Mouse (Mus musculus): ENCODE data around the gene Lrrc74a. TPM values are rescaled to one million over a fixed set of nuclear protein-coding genes. Genes with fewer than 3 reads are reported as not detected.

The Lrrc74a gene
- total and polyA plus RNA-seq, 3 experiments, result not detected

- H3K79me2 ChIP-seq (replicated peaks; ENCODE audit: control insufficient read depth, extremely low read depth, insufficient read depth, poor library complexity, severe bottlenecking), result no peaks in the 10 kb centered on the region
- no peaks in the 10 kb centered on the region for H3K36me3 ChIP-seq (replicated peaks in 1 of 2; ENCODE audit: control insufficient read depth in 1 of 2, insufficient read depth in 1 of 2, low read length in 1 of 2)
- H3K4me2 ChIP-seq (ENCODE audit: insufficient read depth, low read depth, poor library complexity, severe bottlenecking), result peak overlapping the region; percentile 59
- H3K27me3 ChIP-seq (replicated peaks), result no peaks in the 10 kb centered on the region
- H3K27ac ChIP-seq (ENCODE audit: insufficient read depth, low read depth), result peak overlapping the region; percentile 89
- H3K9me3 ChIP-seq (replicated peaks; ENCODE audit: low read length), result no peaks in the 10 kb centered on the region
- dilution Hi-C loops (cut with MboI; ENCODE audit: extremely low pct_ligation_motif_present, extremely low pct_unique_long_range_greater_than_20kb, low sequenced_read_pairs), result no loop called here
- H3K9ac ChIP-seq (ENCODE audit: insufficient read depth, low read depth), result peak overlapping the region; percentile 50
- H3K4me3 ChIP-seq (replicated peaks in 1 of 3; ENCODE audit: low read depth in 2 of 3, low read length in 2 of 3, poor library complexity in 1 of 3), result peak overlapping the region; percentile 0 to 48 (median 21)
- TF ChIP-seq ELF1 (IDR thresholded peaks at IDR 0.05; ENCODE audit: low read depth, low read length) (peak; percentile 4; the same call in 1 of the 2 replicates), GABPA (IDR thresholded peaks at IDR 0.05; ENCODE audit: insufficient replicate concordance, low read depth, low read length) (no peak), UBTF (IDR thresholded peaks at IDR 0.05; ENCODE audit: low read depth, low read length) (no peak; the same call in 1 of the 2 replicates), POLR2AphosphoS2 (IDR thresholded peaks at IDR 0.05; ENCODE audit: low read depth, low read length) (no peak), HCFC1 (IDR thresholded peaks at IDR 0.05; ENCODE audit: low read depth, low read length) (no peak), MAX (IDR thresholded peaks at IDR 0.05; ENCODE audit: low read length) (peak; percentile 54), MAFK (IDR thresholded peaks at IDR 0.05; ENCODE audit: insufficient replicate concordance, low read length) (peak; percentile 66; the same call in 1 of the 2 replicates), JUND (conservative IDR thresholded peaks at IDR 0.05; ENCODE audit: low read depth, low read length) (peak; percentile 55; the same call in 1 of the 2 replicates), ZC3H11A (IDR thresholded peaks at IDR 0.05; ENCODE audit: low read depth, low read length) (no peak), ZKSCAN1 (IDR thresholded peaks at IDR 0.05; ENCODE audit: borderline replicate concordance, low read depth, low read length) (no peak), MEF2A (IDR thresholded peaks at IDR 0.05; ENCODE audit: borderline replicate concordance, low read depth, low read length) (peak; percentile 5; the same call in 1 of the 2 replicates), TBP (conservative IDR thresholded peaks at IDR 0.05; ENCODE audit: low read depth, low read length) (no peak), KAT2A (IDR thresholded peaks at IDR 0.05; ENCODE audit: insufficient replicate concordance, low read length) (no peak), PAX5 (IDR thresholded peaks at IDR 0.05; ENCODE audit: low read length) (no peak), BHLHE40 (IDR thresholded peaks at IDR 0.05; ENCODE audit: low read depth, low read length) (peak; percentile 54), CHD2 (IDR thresholded peaks at IDR 0.05; ENCODE audit: low read length) (peak; percentile 89), ETS1 (conservative IDR thresholded peaks at IDR 0.05; ENCODE audit: low read depth, low read length) (peak; percentile 69), TCF12 (IDR thresholded peaks at IDR 0.05; ENCODE audit: low read depth, low read length) (peak; percentile 49), EP300 (IDR thresholded peaks at IDR 0.05; ENCODE audit: low read length) (peak; percentile 56), MAZ (IDR thresholded peaks at IDR 0.05; ENCODE audit: low read depth, low read length) (no peak), SIN3A (IDR thresholded peaks at IDR 0.05; ENCODE audit: low read length) (no peak), IRF4 (IDR thresholded peaks at IDR 0.05; ENCODE audit: low read depth, low read length) (peak; percentile 59; the same call in 1 of the 2 replicates), ZNF384 (IDR thresholded peaks at IDR 0.05; ENCODE audit: low read depth, low read length) (no peak; the same call in 1 of the 2 replicates), JUN (IDR thresholded peaks at IDR 0.05; ENCODE audit: insufficient read depth, low read depth, low read length) (no peak; the same call in 1 of the 2 replicates), SMC3 (IDR thresholded peaks at IDR 0.05; ENCODE audit: low read depth, low read length) (no peak; the same call in 1 of the 2 replicates), POLR2A (IDR thresholded peaks at IDR 0.05; ENCODE audit: low read depth, low read length) (no peak; the same call in none of the 2 replicates), ZMIZ1 (IDR thresholded peaks at IDR 0.05; ENCODE audit: low read depth, low read length) (0 out of 2 replicates have a peak, but pooled peaks have one; percentile 2)
- H3K4me1 ChIP-seq (ENCODE audit: control insufficient read depth in 1 of 2, insufficient read depth in 2 of 2), result peaks cover 28 to 74% of the 10 kb centered on the region in 2 experiments
- in situ Hi-C loops (cut with MboI; ENCODE audit: low pct_ligation_motif_present, low pct_unique_long_range_greater_than_20kb, low sequenced_read_pairs), result no loop called here
- peak; percentile 61 for DNase-seq (ENCODE audit: extremely low read depth)
Observed at GRCm38 (mm10) chr12:86801148-86802004, 67.2 kb downstream of the Lrrc74a start.

All from CH12.LX (cell line).